Mouse (Mus musculus) right cerebral cortex, postnatal 25 days (tissue): ENCODE measurements at regions not wholly inside any gene's neighbourhood (a gene's known extent, or its start where the extent isn't known, plus 50 kb on each side); places are given as distances from the start of the nearest gene placed in this dataset.

Experiments used
- DNase-seq: peaks from one replicate; pipeline ENCODE4 v3.0.0; 2022

- DNase-seq, result no peak
Observed at GRCm38 (mm10) chr1:147273324-147273723, 778.8 kb downstream of the Brinp3 start.

DNA sequence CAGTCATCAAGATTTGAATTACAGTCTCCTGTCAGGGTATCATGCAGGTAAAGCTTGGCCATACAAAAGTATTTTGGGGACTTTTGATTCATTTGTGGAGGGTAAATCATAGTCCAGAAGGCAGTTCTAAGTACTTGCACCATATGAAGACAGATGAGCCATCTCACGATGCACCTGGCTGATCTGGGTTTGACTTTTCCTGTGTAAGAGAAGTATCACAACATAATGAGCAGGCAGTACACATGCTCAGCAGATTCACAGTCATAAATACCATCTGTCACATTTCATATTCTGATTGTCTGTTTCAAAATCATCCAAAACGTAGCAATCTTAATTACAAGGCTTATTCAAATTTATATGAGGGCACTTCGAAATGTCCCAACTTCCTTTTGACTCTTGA lies 796.6 kb downstream of the Brinp3 start:
- DNase-seq, result no peak

GRCm38 (mm10) chr1:147309246-147309645 lies 814.7 kb downstream of the Brinp3 start:
- DNase-seq, result no peak

GRCm38 (mm10) chr1:147343276-147343953 lies 848.9 kb downstream of the Brinp3 start:
- peak; percentile 77 for DNase-seq

GRCm38 (mm10) chr1:147344027-147344426 lies 849.5 kb downstream of the Brinp3 start:
- no peak for DNase-seq
